Mouse (Mus musculus) lung, postnatal 0 days (tissue): ENCODE data around the gene Khdrbs2. TPM values are rescaled to one million over a fixed set of nuclear protein-coding genes. Genes with fewer than 3 reads are reported as not detected.

Source experiments
- ATAC-seq: fragments of 200-750 bp; cut with Nextera tagmentation; 2 replicates; pipeline ENCODE4 v1.8.0; 2017; ENCODE audit warnings: moderate library complexity
- DNase-seq: peaks from one replicate; pipeline ENCODE4 v3.0.0-alpha.2; 2016; ENCODE audit warnings: low spot score
- H3K27ac ChIP-seq: fragments of 300-500 bp; sonication (generic); 2 replicates; pipeline ENCODE4 v1.5.1; 2014; ENCODE audit warnings: antibody characterized with exemption, mild to moderate bottlenecking, low read length, mixed read lengths
- H3K27me3 ChIP-seq: fragments of 300-500 bp; sonication (generic); replicated peaks from 2 replicates; pipeline ENCODE4 v1.6.1; 2014; ENCODE audit warnings: low read length, mixed read lengths; ENCODE audit not compliant: insufficient read depth
- H3K36me3 ChIP-seq: fragments of 300-500 bp; sonication (generic); 2 replicates; pipeline ENCODE4 v1.6.1; 2014; ENCODE audit warnings: low read length, mixed read lengths; ENCODE audit not compliant: insufficient read depth
- H3K4me1 ChIP-seq: fragments of 300-500 bp; sonication (generic); 2 replicates; pipeline ENCODE4 v1.6.1; 2014; ENCODE audit warnings: antibody characterized with exemption, low read depth, low read length, mixed read lengths; ENCODE audit not compliant: insufficient read depth
- H3K4me2 ChIP-seq: fragments of 300-500 bp; sonication (generic); replicated peaks from 2 replicates; pipeline ENCODE4 v1.6.1; 2014; ENCODE audit warnings: low read depth, mild to moderate bottlenecking, low read length, moderate library complexity, mixed read lengths
- H3K4me3 ChIP-seq: fragments of 300-500 bp; sonication (generic); 2 replicates; pipeline ENCODE4 v1.5.1; 2014; ENCODE audit warnings: low read depth, low read length
- H3K9ac ChIP-seq: fragments of 300-500 bp; sonication (generic); replicated peaks from 2 replicates; pipeline ENCODE4 v1.6.1; 2014; ENCODE audit warnings: low read depth, mild to moderate bottlenecking
- H3K9me3 ChIP-seq: fragments of 300-500 bp; sonication (generic); 2 replicates; pipeline ENCODE4 v1.6.1; 2016; ENCODE audit warnings: low read length, mixed read lengths
- CTCF ChIP-seq: IDR thresholded peaks from 2 replicates; pipeline ENCODE4 v1.5.1; 2016; ENCODE audit warnings: antibody characterized with exemption, mild to moderate bottlenecking
- EP300 ChIP-seq: IDR thresholded peaks from 2 replicates; pipeline ENCODE4 v1.6.1; 2016; ENCODE audit warnings: antibody characterized with exemption, mild to moderate bottlenecking, control low read depth
- WGBS: fragments of 180-500 bp; shearing (Covaris S2); extraction: QIAGEN DNeasy Blood & Tissue Kit; methylation state at CpG from one replicate; pipeline ENCODE4 v1.1.7; 2014; 5-methylcytosine and 5-hydroxymethylcytosine counted together
- polyA plus RNA-seq: library from polyadenylated mRNA; unstranded; fragments of >200 nt; fragmentation: Nextera tagmentation; extraction: Ambion mirVana; gene quantifications from 2 replicates; pipeline ENCODE4 v1.2.1, GENCODE M21; 2015

Gene Khdrbs2
- polyA plus RNA-seq = 0.12 and 0.18 TPM in 2 replicates

DNA sequence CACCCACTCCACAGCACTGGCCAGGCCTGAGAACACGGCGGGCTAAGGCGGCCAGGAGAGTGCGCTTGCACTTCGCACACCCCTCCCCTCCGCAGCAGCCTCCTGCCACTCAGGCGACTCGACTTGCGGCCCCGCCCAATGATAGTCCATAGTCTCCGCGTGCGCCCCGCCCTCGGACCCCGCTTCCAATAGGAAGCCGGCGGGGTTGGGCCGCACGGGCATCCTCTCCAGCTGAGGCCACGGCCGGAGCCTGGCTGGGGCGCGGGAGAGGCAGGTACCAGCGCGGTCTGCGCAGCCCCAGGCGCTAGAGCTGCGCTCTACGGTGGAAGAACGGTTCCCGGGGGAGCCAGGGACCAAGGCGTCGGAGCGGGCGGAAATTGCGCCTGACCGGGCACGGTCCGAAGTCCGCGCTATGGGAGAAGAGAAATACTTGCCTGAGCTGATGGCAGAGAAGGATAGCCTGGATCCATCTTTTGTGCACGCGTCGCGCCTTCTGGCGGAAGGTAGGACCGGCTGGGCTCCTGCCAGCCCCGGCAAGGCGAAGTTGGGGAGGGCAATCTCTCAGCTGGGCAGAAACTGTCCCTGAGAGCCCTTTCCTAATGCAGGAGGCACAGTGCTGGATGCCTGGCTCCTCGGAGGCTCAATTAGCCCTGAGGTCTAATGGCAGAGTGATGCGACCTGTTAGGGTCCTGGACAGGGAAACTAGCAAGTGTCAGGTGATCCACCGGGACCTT is at the start of gene Khdrbs2:
Gene Khdrbs2 (plus strand): TSS at position 209 of the 734 bp plus-strand sequence.
- no peaks in the 10 kb centered on the region; the same call in 1 of the 2 replicates for H3K4me1 ChIP-seq
- no peaks in the 10 kb centered on the region for H3K36me3 ChIP-seq
- DNase-seq = peak; percentile 73
- H3K9me3 ChIP-seq = no peaks in the 10 kb centered on the region
- H3K27me3 ChIP-seq = no peaks in the 10 kb centered on the region
- peak within 1 kb of the TSS; percentile 45 for H3K4me2 ChIP-seq
- peak within 1 kb of the TSS; percentile 10; the same call in 1 of the 2 replicates for H3K4me3 ChIP-seq
- no peak within 1 kb of the TSS for H3K9ac ChIP-seq
- peak; percentile 97 for ATAC-seq
- TF ChIP-seq EP300 (no peak), CTCF (no peak)
- no peak within 1 kb of the TSS for H3K27ac ChIP-seq
- under 1% methylated on average over 47 of the region's 53 CpGs for WGBS

DNA sequence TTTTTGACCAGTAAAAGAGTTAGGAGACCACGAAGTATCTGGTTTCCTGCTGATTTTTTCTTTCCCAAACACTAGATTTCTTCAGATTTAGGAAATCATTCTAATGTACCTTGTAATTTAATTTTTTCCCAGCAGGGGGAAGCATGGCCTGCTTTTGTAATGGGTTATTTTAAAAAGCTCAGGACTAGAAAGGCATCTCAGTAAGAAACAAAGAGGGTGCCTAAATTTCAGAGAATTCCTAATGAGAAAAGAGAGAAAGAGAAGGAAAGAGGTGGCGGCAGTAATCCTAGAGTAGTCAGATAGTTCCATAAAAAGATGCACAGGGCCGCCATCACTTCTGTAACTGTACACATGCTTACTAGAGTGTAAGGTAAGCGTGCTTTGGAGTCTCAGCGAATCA is 2.1 kb downstream of the Khdrbs2 start:
- TF ChIP-seq CTCF (peak; percentile 36), EP300 (no peak)
- 62% methylated on average over 5 of the region's 5 CpGs for WGBS

GRCm38 (mm10) chr1:32199664-32200260 is 27.2 kb downstream of the Khdrbs2 start:
- Histone ChIP-seq H3K27me3 (no peaks in the 10 kb centered on the region), H3K4me3 (no peak overlapping the region), H3K9ac (no peak overlapping the region), H3K27ac (no peak overlapping the region), H3K4me1 (no peaks in the 10 kb centered on the region), H3K4me2 (no peak overlapping the region), H3K9me3 (no peaks in the 10 kb centered on the region), H3K36me3 (no peaks in the 10 kb centered on the region)
- DNase-seq = no peak
- ATAC-seq = no peak
- WGBS = 65% methylated on average over 1 of the region's 1 CpGs
- TF ChIP-seq EP300 = no peak
- TF ChIP-seq CTCF = no peak

More for the DNA sequence above, 2.1 kb downstream of the Khdrbs2 start:
- no peak overlapping the region for H3K4me2 ChIP-seq
- no peaks in the 10 kb centered on the region for H3K9me3 ChIP-seq
- no peak overlapping the region for H3K4me3 ChIP-seq
- DNase-seq (peak; percentile 36), ATAC-seq (no peak)
- no peak overlapping the region for H3K9ac ChIP-seq
- H3K4me1 ChIP-seq = no peaks in the 10 kb centered on the region; the same call in 1 of the 2 replicates
- H3K27ac ChIP-seq = no peak overlapping the region
- no peaks in the 10 kb centered on the region for H3K27me3 ChIP-seq
- no peaks in the 10 kb centered on the region for H3K36me3 ChIP-seq

- H3K4me2 ChIP-seq = no peak overlapping the region
- no peak overlapping the region for H3K27ac ChIP-seq
- DNase-seq (no peak), ATAC-seq (no peak)
- no peaks in the 10 kb centered on the region; the same call in 1 of the 2 replicates for H3K9me3 ChIP-seq
- H3K27me3 ChIP-seq = no peaks in the 10 kb centered on the region
- H3K4me1 ChIP-seq = no peaks in the 10 kb centered on the region
- WGBS = 88% methylated on average over 5 of the region's 5 CpGs
- no peak overlapping the region for H3K4me3 ChIP-seq
- H3K9ac ChIP-seq = no peak overlapping the region
- H3K36me3 ChIP-seq = no peaks in the 10 kb centered on the region
- TF ChIP-seq CTCF (no peak), EP300 (no peak)
Observed at GRCm38 (mm10) chr1:32248443-32248842, 75.9 kb downstream of the Khdrbs2 start.

DNA sequence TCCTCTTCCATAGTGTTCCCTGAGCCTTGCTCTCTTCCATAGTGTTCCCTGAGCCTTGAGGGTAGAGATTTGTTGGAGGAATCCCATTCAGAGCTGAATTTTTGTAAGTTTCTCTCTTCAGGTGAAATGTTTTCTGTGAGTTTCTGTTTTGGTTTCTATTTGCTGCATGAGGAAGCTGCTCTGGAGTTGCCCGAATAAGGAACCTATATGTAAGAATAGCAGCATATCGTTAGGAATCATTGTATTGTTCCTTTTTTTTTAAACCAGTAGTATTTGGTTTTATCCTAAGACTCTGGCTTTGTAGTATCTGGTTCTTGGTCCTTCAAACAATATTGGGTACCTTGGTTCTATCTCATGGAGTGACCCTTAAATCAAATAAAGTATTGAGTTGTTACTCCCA is 77.1 kb downstream of the Khdrbs2 start:
- no peaks in the 10 kb centered on the region for H3K27me3 ChIP-seq
- no peak for DNase-seq
- no peaks in the 10 kb centered on the region for H3K36me3 ChIP-seq
- H3K9ac ChIP-seq = no peak overlapping the region
- no peak for ATAC-seq
- TF ChIP-seq CTCF (no peak), EP300 (no peak)
- H3K9me3 ChIP-seq = no peaks in the 10 kb centered on the region; the same call in 1 of the 2 replicates
- H3K4me3 ChIP-seq = no peak overlapping the region
- WGBS = 83% methylated on average over 2 of the region's 2 CpGs
- no peak overlapping the region for H3K4me2 ChIP-seq
- no peaks in the 10 kb centered on the region for H3K4me1 ChIP-seq
- no peak overlapping the region for H3K27ac ChIP-seq

DNA sequence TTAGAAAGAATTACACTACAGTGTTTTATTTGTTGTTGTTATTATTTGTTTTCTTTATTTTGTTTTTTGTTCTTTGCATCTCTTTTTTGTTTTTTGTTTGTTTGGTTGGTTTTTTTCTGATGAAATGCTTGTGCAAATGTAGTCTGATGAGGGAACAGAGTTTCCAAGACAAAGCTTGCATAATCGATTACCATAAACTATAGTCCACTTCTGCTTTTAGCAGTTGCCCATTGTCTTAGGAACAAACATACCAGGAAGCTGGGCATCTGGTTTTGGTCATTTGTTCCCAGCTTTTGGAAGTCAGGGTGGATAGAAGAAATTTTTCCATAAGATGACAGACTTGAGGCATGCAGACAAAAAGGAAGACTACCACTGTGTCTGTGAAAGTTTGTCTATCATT is 77.8 kb downstream of the Khdrbs2 start:
- no peak for TF ChIP-seq CTCF
- TF ChIP-seq EP300 = no peak
- H3K4me1 ChIP-seq = no peaks in the 10 kb centered on the region
- DNase-seq (no peak), ATAC-seq (no peak)
- H3K9ac ChIP-seq = no peak overlapping the region
- 84% methylated on average over 1 of the region's 1 CpGs for WGBS
- no peaks in the 10 kb centered on the region; the same call in 1 of the 2 replicates for H3K9me3 ChIP-seq
- no peak overlapping the region for H3K27ac ChIP-seq
- no peak overlapping the region for H3K4me3 ChIP-seq
- no peaks in the 10 kb centered on the region for H3K27me3 ChIP-seq
- no peaks in the 10 kb centered on the region for H3K36me3 ChIP-seq
- no peak overlapping the region for H3K4me2 ChIP-seq
